Mouse (Mus musculus) bone marrow macrophage, adult 2 months (primary cell): ENCODE measurements around the gene Nkrf. TPM values are rescaled to one million over a fixed set of nuclear protein-coding genes. Genes with fewer than 3 reads are reported as not detected.
"Not testable (repeated sequence)": the region's sequence is repeated elsewhere in the genome, so short reads cannot be mapped to it uniquely, and the experiment has no call there.

ENCODE experiments used
- H3K27ac ChIP-seq: 2 replicates; pipeline ENCODE4 v1.5.1; 2012; ENCODE audit warnings: low read depth, low read length; ENCODE audit not compliant: insufficient read depth
- H3K4me1 ChIP-seq: 2 replicates; pipeline ENCODE4 v1.6.1; 2012; ENCODE audit warnings: low read length; ENCODE audit not compliant: control insufficient read depth, insufficient read depth
- H3K4me3 ChIP-seq: 2 replicates; pipeline ENCODE4 v1.5.1; 2012; ENCODE audit warnings: mild to moderate bottlenecking, low read length, moderate library complexity; ENCODE audit not compliant: insufficient read depth
- CTCF ChIP-seq: IDR thresholded peaks from 2 replicates; pipeline ENCODE4 v1.5.1; 2012; ENCODE audit warnings: low read depth, mild to moderate bottlenecking, low read length, moderate library complexity
- POLR2A ChIP-seq: IDR thresholded peaks from 2 replicates; pipeline ENCODE4 v1.6.1; 2012; ENCODE audit warnings: mild to moderate bottlenecking, low read depth, low read length, borderline replicate concordance
- polyA plus RNA-seq: library from polyadenylated mRNA; stranded (reverse); fragments of >200 nt; gene quantifications from 2 replicates; pipeline ENCODE4 v1.2.4, GENCODE M21; 2012; ENCODE audit not compliant: missing spikeins, insufficient read depth, insufficient read length

Gene Nkrf
- polyA plus RNA-seq, 1 experiment: 1.9 TPM

GRCm38 (mm10) chrX:36906539-36906938, 3.8 kb upstream of the Nkrf start:
- no peak overlapping the region for H3K27ac ChIP-seq
- H3K4me1 ChIP-seq: peaks cover 11% of the 10 kb centered on the region
- TF ChIP-seq CTCF (no peak), POLR2A (no peak)
- H3K4me3 ChIP-seq: no peak overlapping the region

GRCm38 (mm10) chrX:36903115-36903768, 543 bp upstream of the Nkrf start:
- TF ChIP-seq CTCF (no peak), POLR2A (no peak)
- peaks cover 11% of the 10 kb centered on the region for H3K4me1 ChIP-seq
- H3K4me3 ChIP-seq: peak overlapping the region; percentile 76
- peak overlapping the region; percentile 55 for H3K27ac ChIP-seq

- peak overlapping the region; percentile 76 for H3K4me3 ChIP-seq
These were observed 1.0 kb downstream of the Nkrf start for GRCm38 (mm10) chrX:36901655-36902054.

GRCm38 (mm10) chrX:36898931-36899330, 3.8 kb downstream of the Nkrf start:
- not testable (repeated sequence) for H3K27ac ChIP-seq, H3K4me1 ChIP-seq, H3K4me3 ChIP-seq

More at GRCm38 (mm10) chrX:36901655-36902054, 1.0 kb downstream of the Nkrf start:
- Histone ChIP-seq H3K27ac (no peak overlapping the region), H3K4me1 (no peaks in the 10 kb centered on the region)
- TF ChIP-seq CTCF (no peak), POLR2A (no peak)

- no peaks in the 10 kb centered on the region for H3K4me1 ChIP-seq
- H3K4me3 ChIP-seq: no peak overlapping the region
- TF ChIP-seq CTCF (no peak), POLR2A (no peak)
- H3K27ac ChIP-seq: no peak overlapping the region
These were observed 18.0 kb downstream of the Nkrf start for GRCm38 (mm10) chrX:36884719-36885118.

GRCm38 (mm10) chrX:36874704-36875128, 28.0 kb downstream of the Nkrf start:
- Histone ChIP-seq H3K4me3 (peak overlapping the region; percentile 76), H3K27ac (peak overlapping the region; percentile 21), H3K4me1 (peaks cover 6% of the 10 kb centered on the region; the same call in 1 of the 2 replicates)
- TF ChIP-seq POLR2A (no peak), CTCF (no peak)

- H3K27ac ChIP-seq: peak overlapping the region; percentile 21
- TF ChIP-seq CTCF: no peak
- TF ChIP-seq POLR2A: no peak
- peak overlapping the region; percentile 76 for H3K4me3 ChIP-seq
- H3K4me1 ChIP-seq: peaks cover 6% of the 10 kb centered on the region; the same call in 1 of the 2 replicates
These were observed 28.5 kb downstream of the Nkrf start for GRCm38 (mm10) chrX:36874178-36874696.

- Histone ChIP-seq H3K27ac (peak within 1 kb of the TSS; percentile 21), H3K4me1 (peaks cover 6% of the 10 kb centered on the region; the same call in 1 of the 2 replicates), H3K4me3 (peak within 1 kb of the TSS; percentile 76)
- no peak for TF ChIP-seq CTCF
These were observed 28.9 kb downstream of the Nkrf start, which contains the start of the genes Ube2a and C330007P06Rik for GRCm38 (mm10) chrX:36873765-36874164. TSS of gene Ube2a (plus strand) at chrX:36873900. TSS of gene C330007P06Rik (minus strand) at chrX:36874111.

GRCm38 (mm10) chrX:36870372-36870771, 32.3 kb downstream of the Nkrf start:
- no peak for TF ChIP-seq CTCF
- TF ChIP-seq POLR2A: no peak
- H3K27ac ChIP-seq: peak overlapping the region; percentile 35
- H3K4me1 ChIP-seq: peaks cover 8% of the 10 kb centered on the region; the same call in 1 of the 2 replicates
- no peak overlapping the region for H3K4me3 ChIP-seq

- H3K4me1 ChIP-seq: peaks cover 4% of the 10 kb centered on the region
- H3K4me3 ChIP-seq: peak overlapping the region; percentile 75
- no peak for TF ChIP-seq CTCF
- no peak for TF ChIP-seq POLR2A
- no peak overlapping the region for H3K27ac ChIP-seq
These were observed 37.9 kb downstream of the Nkrf start for GRCm38 (mm10) chrX:36864609-36865328.
